Mouse (Mus musculus): ENCODE results near the gene Pbx4.

- TF ChIP-seq CTCF (conservative IDR thresholded peaks at IDR 0.05 in 1 of 2, IDR thresholded peaks at IDR 0.05 in 1 of 2; ENCODE audit: low read depth in 2 of 2, low read length in 2 of 2) (no peak), ZMIZ1 (IDR thresholded peaks at IDR 0.05; ENCODE audit: low read depth, low read length) (no peak), ZKSCAN1 (IDR thresholded peaks at IDR 0.05; ENCODE audit: borderline replicate concordance, low read depth, low read length) (no peak), USF1 (IDR thresholded peaks at IDR 0.05; ENCODE audit: low read depth, low read length) (no peak), NRF1 (IDR thresholded peaks at IDR 0.05; ENCODE audit: low read depth, low read length) (no peak), ELF1 (IDR thresholded peaks at IDR 0.05; ENCODE audit: low read depth, low read length) (no peak), ZNF384 (IDR thresholded peaks at IDR 0.05; ENCODE audit: low read depth, low read length) (no peak)
These were observed 32.3 kb upstream of the Pbx4 start for GRCm38 (mm10) chr8:69799946-69800345.

Data from CH12.LX (cell line).